Mouse (Mus musculus) CH12.LX (cell line): Measurements from ENCODE around the gene Zbtb38. TPM values are rescaled to one million over a fixed set of nuclear protein-coding genes. Genes with fewer than 3 reads are reported as not detected.

ENCODE experiments used
- DNase-seq: peaks from one replicate; pipeline ENCODE4 v3.0.0-alpha.2; 2013; ENCODE audit errors: extremely low read depth
- H3K27ac ChIP-seq: 2 replicates; pipeline ENCODE4 v1.5.1; 2012; ENCODE audit warnings: low read depth, mild to moderate bottlenecking, control low read depth, moderate library complexity; ENCODE audit not compliant: insufficient read depth
- H3K27me3 ChIP-seq: replicated peaks from 2 replicates; pipeline ENCODE3; 2012; ENCODE audit warnings: inconsistent platforms
- H3K36me3 ChIP-seq, 2 experiments: replicated peaks in 1 of 2; 2 replicates each; pipeline versions ENCODE3 to v1.6.1; 2012; ENCODE audit warnings: inconsistent platforms in 1 of 2, low read length in 1 of 2, mild to moderate bottlenecking in 1 of 2, mixed read lengths in 1 of 2, moderate library complexity in 1 of 2; ENCODE audit not compliant: control insufficient read depth in 1 of 2, insufficient read depth in 1 of 2
- H3K4me1 ChIP-seq, 2 experiments: 2 replicates each; pipeline ENCODE4 v1.6.1; 2012; ENCODE audit warnings: inconsistent platforms in 1 of 2, moderate library complexity in 1 of 2; ENCODE audit not compliant: insufficient read depth in 2 of 2, control insufficient read depth in 1 of 2
- H3K4me2 ChIP-seq: 2 replicates; pipeline ENCODE4 v1.6.1; 2012; ENCODE audit warnings: low read depth, mild to moderate bottlenecking, control low read depth; ENCODE audit not compliant: poor library complexity, insufficient read depth, severe bottlenecking
- H3K4me3 ChIP-seq, 3 experiments: fragments of 150-350 bp in 1 of 3; sonication (generic) in 1 of 3; replicated peaks in 1 of 3; 2 replicates each; pipeline versions ENCODE3 to v1.5.1; 2011 to 2012; ENCODE audit warnings: low read depth in 2 of 3, low read length in 2 of 3, mild to moderate bottlenecking in 2 of 3, moderate library complexity in 2 of 3, control low read depth in 1 of 3, improper control_type of control experiment in 1 of 3, inconsistent platforms in 1 of 3, mixed read lengths in 1 of 3; ENCODE audit not compliant: poor library complexity in 1 of 3
- H3K79me2 ChIP-seq: replicated peaks from 2 replicates; pipeline ENCODE4 v1.6.1; 2012; ENCODE audit warnings: mild to moderate bottlenecking, moderate library complexity; ENCODE audit not compliant: control insufficient read depth, poor library complexity, insufficient read depth, severe bottlenecking; ENCODE audit errors: extremely low read depth
- H3K9ac ChIP-seq: 2 replicates; pipeline ENCODE4 v1.6.1; 2012; ENCODE audit warnings: low read depth, mild to moderate bottlenecking, control low read depth, moderate library complexity; ENCODE audit not compliant: insufficient read depth
- H3K9me3 ChIP-seq: replicated peaks from 2 replicates; pipeline ENCODE3; 2012; ENCODE audit warnings: low read length, inconsistent platforms, mixed read lengths
- BHLHE40 ChIP-seq: IDR thresholded peaks from 2 replicates; pipeline ENCODE4 v1.6.1; 2011; ENCODE audit warnings: mild to moderate bottlenecking, low read depth, low read length, improper control_type of control experiment
- CHD1 ChIP-seq: IDR thresholded peaks from 2 replicates; pipeline ENCODE4 v1.6.1; 2012; ENCODE audit warnings: low read depth, low read length, improper control_type of control experiment, inconsistent platforms
- CHD2 ChIP-seq: IDR thresholded peaks from 2 replicates; pipeline ENCODE4 v1.6.1; 2011; ENCODE audit warnings: low read length, improper control_type of control experiment
- CTCF ChIP-seq, 2 experiments: IDR thresholded peaks in 1 of 2; conservative IDR thresholded peaks in 1 of 2; 2 replicates each; pipeline ENCODE4 v1.5.1; 2011 to 2012; ENCODE audit warnings: low read depth in 2 of 2, low read length in 2 of 2, improper control_type of control experiment in 1 of 2, inconsistent platforms in 1 of 2, mild to moderate bottlenecking in 1 of 2, moderate library complexity in 1 of 2
- E2F4 ChIP-seq: IDR thresholded peaks from 2 replicates; pipeline ENCODE4 v1.6.1; 2011; ENCODE audit warnings: low read depth, low read length, improper control_type of control experiment; ENCODE audit not compliant: insufficient replicate concordance
- ELF1 ChIP-seq: IDR thresholded peaks from 2 replicates; pipeline ENCODE4 v1.6.1; 2014; ENCODE audit warnings: low read depth, mild to moderate bottlenecking, inconsistent platforms, low read length, improper control_type of control experiment
- EP300 ChIP-seq: IDR thresholded peaks from 2 replicates; pipeline ENCODE4 v1.6.1; 2011; ENCODE audit warnings: low read length, improper control_type of control experiment
- ETS1 ChIP-seq: conservative IDR thresholded peaks from 2 replicates; pipeline ENCODE4 v1.6.1; 2012; ENCODE audit warnings: low read depth, mild to moderate bottlenecking, inconsistent platforms, low read length, improper control_type of control experiment, moderate library complexity
- GABPA ChIP-seq: IDR thresholded peaks from 2 replicates; pipeline ENCODE4 v1.6.1; 2012; ENCODE audit warnings: low read depth, low read length, improper control_type of control experiment, inconsistent platforms; ENCODE audit not compliant: insufficient replicate concordance
- HCFC1 ChIP-seq: IDR thresholded peaks from 2 replicates; pipeline ENCODE4 v1.6.1; 2012; ENCODE audit warnings: low read depth, mild to moderate bottlenecking, inconsistent platforms, low read length, improper control_type of control experiment
- IRF4 ChIP-seq: IDR thresholded peaks from 2 replicates; pipeline ENCODE4 v1.6.1; 2014; ENCODE audit warnings: low read depth, mild to moderate bottlenecking, inconsistent platforms, low read length, improper control_type of control experiment
- JUN ChIP-seq: IDR thresholded peaks from 2 replicates; pipeline ENCODE4 v1.6.1; 2011; ENCODE audit warnings: low read depth, mild to moderate bottlenecking, low read length, improper control_type of control experiment, moderate library complexity; ENCODE audit not compliant: insufficient read depth
- JUND ChIP-seq: conservative IDR thresholded peaks from 2 replicates; pipeline ENCODE4 v1.6.1; 2011; ENCODE audit warnings: low read depth, low read length, improper control_type of control experiment
- KAT2A ChIP-seq: IDR thresholded peaks from 2 replicates; pipeline ENCODE4 v1.6.1; 2012; ENCODE audit warnings: low read length, improper control_type of control experiment, inconsistent platforms; ENCODE audit not compliant: insufficient replicate concordance
- MAFK ChIP-seq: IDR thresholded peaks from 2 replicates; pipeline ENCODE4 v1.6.1; 2011; ENCODE audit warnings: low read length, improper control_type of control experiment; ENCODE audit not compliant: insufficient replicate concordance
- MAX ChIP-seq: IDR thresholded peaks from 2 replicates; pipeline ENCODE4 v1.6.1; 2011; ENCODE audit warnings: low read length, improper control_type of control experiment
- MAZ ChIP-seq: IDR thresholded peaks from 2 replicates; pipeline ENCODE4 v1.6.1; 2012; ENCODE audit warnings: low read depth, mild to moderate bottlenecking, inconsistent platforms, low read length, improper control_type of control experiment, moderate library complexity
- MEF2A ChIP-seq: IDR thresholded peaks from 2 replicates; pipeline ENCODE4 v1.6.1; 2014; ENCODE audit warnings: low read depth, mild to moderate bottlenecking, inconsistent platforms, low read length, improper control_type of control experiment, borderline replicate concordance
- MXI1 ChIP-seq: IDR thresholded peaks from 2 replicates; pipeline ENCODE4 v1.6.1; 2011; ENCODE audit warnings: mild to moderate bottlenecking, low read depth, low read length, improper control_type of control experiment
- MYC ChIP-seq: IDR thresholded peaks from 2 replicates; pipeline ENCODE4 v1.6.1; 2011; ENCODE audit warnings: low read depth, mild to moderate bottlenecking, improper control_type of control experiment, low read length
- NELFE ChIP-seq: IDR thresholded peaks from 2 replicates; pipeline ENCODE4 v1.6.1; 2011; ENCODE audit warnings: low read depth, low read length, improper control_type of control experiment
- NRF1 ChIP-seq: IDR thresholded peaks from 2 replicates; pipeline ENCODE4 v1.6.1; 2014; ENCODE audit warnings: low read depth, mild to moderate bottlenecking, inconsistent platforms, low read length, improper control_type of control experiment, moderate library complexity
- PAX5 ChIP-seq: IDR thresholded peaks from 2 replicates; pipeline ENCODE4 v1.6.1; 2012; ENCODE audit warnings: low read length, inconsistent platforms, mixed read lengths
- POLR2A ChIP-seq: IDR thresholded peaks from 2 replicates; pipeline ENCODE4 v1.6.1; 2011; ENCODE audit warnings: low read depth, mild to moderate bottlenecking, improper control_type of control experiment, low read length
- POLR2AphosphoS2 ChIP-seq: IDR thresholded peaks from 2 replicates; pipeline ENCODE4 v1.6.1; 2011; ENCODE audit warnings: low read depth, low read length, improper control_type of control experiment
- RAD21 ChIP-seq: IDR thresholded peaks from 2 replicates; pipeline ENCODE4 v1.6.1; 2011; ENCODE audit warnings: low read depth, mild to moderate bottlenecking, low read length, improper control_type of control experiment, moderate library complexity
- RCOR1 ChIP-seq: conservative IDR thresholded peaks from 2 replicates; pipeline ENCODE4 v1.6.1; 2012; ENCODE audit warnings: low read depth, mild to moderate bottlenecking, inconsistent platforms, low read length, improper control_type of control experiment
- SIN3A ChIP-seq: IDR thresholded peaks from 2 replicates; pipeline ENCODE4 v1.6.1; 2012; ENCODE audit warnings: low read length, improper control_type of control experiment, inconsistent platforms
- SMC3 ChIP-seq: IDR thresholded peaks from 2 replicates; pipeline ENCODE4 v1.6.1; 2011; ENCODE audit warnings: low read depth, low read length, improper control_type of control experiment
- TBP ChIP-seq: conservative IDR thresholded peaks from 2 replicates; pipeline ENCODE4 v1.6.1; 2011; ENCODE audit warnings: low read depth, low read length, improper control_type of control experiment
- TCF12 ChIP-seq: IDR thresholded peaks from 2 replicates; pipeline ENCODE4 v1.6.1; 2014; ENCODE audit warnings: low read depth, mild to moderate bottlenecking, inconsistent platforms, low read length, improper control_type of control experiment
- UBTF ChIP-seq: IDR thresholded peaks from 2 replicates; pipeline ENCODE4 v1.6.1; 2012; ENCODE audit warnings: low read depth, mild to moderate bottlenecking, inconsistent platforms, low read length, improper control_type of control experiment, moderate library complexity
- USF1 ChIP-seq: IDR thresholded peaks from 2 replicates; pipeline ENCODE4 v1.6.1; 2014; ENCODE audit warnings: low read depth, mild to moderate bottlenecking, inconsistent platforms, low read length, improper control_type of control experiment
- USF2 ChIP-seq: conservative IDR thresholded peaks from 2 replicates; pipeline ENCODE4 v1.6.1; 2011; ENCODE audit warnings: low read depth, low read length, improper control_type of control experiment
- ZC3H11A ChIP-seq: IDR thresholded peaks from 2 replicates; pipeline ENCODE4 v1.6.1; 2012; ENCODE audit warnings: low read depth, mild to moderate bottlenecking, inconsistent platforms, low read length, improper control_type of control experiment
- ZKSCAN1 ChIP-seq: IDR thresholded peaks from 2 replicates; pipeline ENCODE4 v1.6.1; 2012; ENCODE audit warnings: low read depth, inconsistent platforms, low read length, improper control_type of control experiment, borderline replicate concordance
- ZMIZ1 ChIP-seq: IDR thresholded peaks from 2 replicates; pipeline ENCODE4 v1.6.1; 2012; ENCODE audit warnings: low read depth, mild to moderate bottlenecking, inconsistent platforms, low read length, improper control_type of control experiment
- ZNF384 ChIP-seq: IDR thresholded peaks from 2 replicates; pipeline ENCODE4 v1.6.1; 2012; ENCODE audit warnings: low read depth, low read length, improper control_type of control experiment, inconsistent platforms
- dilution Hi-C: fragments of 300-500 bp; cut with MboI; formaldehyde crosslinking; loops from 2 replicates; pipeline ENCODE4 v1.14.3; 2020; ENCODE audit warnings: low sequenced_read_pairs; ENCODE audit not compliant: extremely low pct_unique_long_range_greater_than_20kb, extremely low pct_ligation_motif_present
- in situ Hi-C: fragments of 300-500 bp; cut with MboI; formaldehyde crosslinking; loops from 3 replicates; pipeline ENCODE4 v1.14.3; 2019; ENCODE audit warnings: low sequenced_read_pairs, low pct_ligation_motif_present, low pct_unique_long_range_greater_than_20kb, mixed read lengths
- polyA plus RNA-seq: library from polyadenylated mRNA; unstranded; fragments of >175 nt; gene quantifications from 2 replicates; pipeline ENCODE4 v1.2.1, GENCODE M21; 2012; ENCODE audit warnings: low read depth; ENCODE audit not compliant: insufficient read length
- total RNA-seq, 2 experiments: library from RNA; depleted of rRNA; stranded (reverse); fragments of 300-350 nt in 1 of 2; fragments of >200 nt in 1 of 2; gene quantifications; 2 replicates each; pipeline ENCODE4 v1.2.3; 2012 to 2014

Zbtb38 gene
- total RNA-seq (2012; rRNA removed) (83.6 and 102 TPM in 2 replicates), total RNA-seq (2014; rRNA removed) (67.9 and 68.8 TPM in 2 replicates), polyA plus RNA-seq (51.7 and 53.0 TPM in 2 replicates)

- peak within 1 kb of the TSS; percentile 98 for H3K27ac ChIP-seq
- H3K4me2 ChIP-seq = peak within 1 kb of the TSS; percentile 97
- dilution Hi-C loops = no loop called here
- TF ChIP-seq GABPA (peak; percentile 10; the same call in 1 of the 2 replicates), JUND (peak; percentile 51), CTCF (conservative IDR thresholded peaks at IDR 0.05 in 1 of 2, IDR thresholded peaks at IDR 0.05 in 1 of 2; ENCODE audit: low read depth in 2 of 2, low read length in 2 of 2) (no peak), PAX5 (no peak), RCOR1 (peak; percentile 69; the same call in 1 of the 2 replicates), MXI1 (peak; percentile 30), JUN (peak; percentile 2; the same call in 1 of the 2 replicates), EP300 (peak; percentile 83), BHLHE40 (peak; percentile 53), TCF12 (peak; percentile 91), ZNF384 (no peak), SIN3A (peak; percentile 89), MAX (peak; percentile 17; the same call in 1 of the 2 replicates), ZKSCAN1 (no peak), ZMIZ1 (peak; percentile 88), CHD1 (peak; percentile 75), NELFE (peak; percentile 50; the same call in 1 of the 2 replicates), UBTF (peak; percentile 47; the same call in 1 of the 2 replicates), POLR2A (no peak; the same call in 1 of the 2 replicates), MEF2A (peak; percentile 89), POLR2AphosphoS2 (no peak), ELF1 (peak; percentile 74), IRF4 (peak; percentile 94), NRF1 (no peak; the same call in 1 of the 2 replicates), TBP (peak; percentile 81), ZC3H11A (no peak), RAD21 (no peak), E2F4 (no peak), MAZ (peak; percentile 81; the same call in 1 of the 2 replicates), USF2 (no peak), KAT2A (0 out of 2 replicates have a peak, but pooled peaks have one; percentile 60), SMC3 (peak; percentile 10; the same call in 1 of the 2 replicates), USF1 (no peak), HCFC1 (peak; percentile 59), MAFK (no peak), ETS1 (peak; percentile 81), CHD2 (peak; percentile 54), MYC (peak; percentile 54; the same call in 1 of the 2 replicates)
- H3K9ac ChIP-seq = peak within 1 kb of the TSS; percentile 88
- peaks cover 37% of the 10 kb centered on the region for H3K79me2 ChIP-seq
- H3K4me1 ChIP-seq = peaks cover 24 to 65% of the 10 kb centered on the region in 2 experiments
- peak; percentile 85 for DNase-seq
- H3K27me3 ChIP-seq = no peaks in the 10 kb centered on the region
- H3K9me3 ChIP-seq = peaks cover 30% of the 10 kb centered on the region
- H3K4me3 ChIP-seq = peak within 1 kb of the TSS; percentile 67 to 75 (median 72)
- H3K36me3 ChIP-seq = peaks cover 30 to 34% of the 10 kb centered on the region in 2 experiments
- in situ Hi-C loops = no loop called here
These were observed at the start of gene Zbtb38 for GRCm38 (mm10) chr9:96752603-96753114. Gene Zbtb38, minus strand, starts transcription at chr9:96752831.
